Mouse (Mus musculus) heart, postnatal 0 days (tissue): Measurements from ENCODE around the gene Copz2. TPM values are rescaled to one million over a fixed set of nuclear protein-coding genes. Genes with fewer than 3 reads are reported as not detected.

Experiments
- ATAC-seq: fragments of 200-750 bp; cut with Nextera tagmentation; 2 replicates; pipeline ENCODE4 v1.8.0; 2017; ENCODE audit warnings: low read depth, moderate number of reproducible peaks, moderate library complexity; ENCODE audit not compliant: insufficient read depth
- DNase-seq: peaks from one replicate; pipeline ENCODE4 v3.0.0-alpha.2; 2016; ENCODE audit warnings: low spot score
- H3K27ac ChIP-seq: fragments of 300-500 bp; sonication (generic); 2 replicates; pipeline ENCODE4 v1.5.1; 2014; ENCODE audit warnings: low read depth, mild to moderate bottlenecking
- H3K27me3 ChIP-seq: fragments of 300-500 bp; sonication (generic); 2 replicates; pipeline ENCODE4 v1.6.1; 2014; ENCODE audit warnings: low read length, mixed read lengths; ENCODE audit not compliant: control insufficient read depth, insufficient read depth
- H3K36me3 ChIP-seq: fragments of 300-500 bp; sonication (generic); replicated peaks from 2 replicates; pipeline ENCODE4 v1.6.1; 2014; ENCODE audit warnings: low read length, mixed read lengths; ENCODE audit not compliant: control insufficient read depth, insufficient read depth
- H3K4me1 ChIP-seq: fragments of 300-500 bp; sonication (generic); 2 replicates; pipeline ENCODE4 v1.6.1; 2014; ENCODE audit warnings: antibody characterized with exemption; ENCODE audit not compliant: control insufficient read depth, insufficient read depth
- H3K4me2 ChIP-seq: fragments of 300-500 bp; sonication (generic); 2 replicates; pipeline ENCODE4 v1.6.1; 2014; ENCODE audit warnings: low read depth, mild to moderate bottlenecking, low read length, moderate library complexity
- H3K4me3 ChIP-seq: fragments of 300-500 bp; sonication (generic); 2 replicates; pipeline ENCODE4 v1.5.1; 2014; ENCODE audit warnings: low read depth, low read length
- H3K9ac ChIP-seq: fragments of 300-500 bp; sonication (generic); replicated peaks from 2 replicates; pipeline ENCODE4 v1.6.1; 2014; ENCODE audit warnings: low read depth, low read length, mixed read lengths
- H3K9me3 ChIP-seq: fragments of 300-500 bp; sonication (generic); replicated peaks from 2 replicates; pipeline ENCODE4 v1.6.1; 2016; ENCODE audit warnings: low read length; ENCODE audit not compliant: control insufficient read depth
- CTCF ChIP-seq: IDR thresholded peaks from 2 replicates; pipeline ENCODE4 v1.5.1; 2016; ENCODE audit warnings: antibody characterized with exemption, control low read depth, low read depth
- EP300 ChIP-seq: IDR thresholded peaks from 2 replicates; pipeline ENCODE4 v1.6.1; 2016; ENCODE audit warnings: antibody characterized with exemption, low read depth
- WGBS: fragments of 180-500 bp; shearing (Covaris S2); extraction: QIAGEN DNeasy Blood & Tissue Kit; methylation state at CpG from one replicate; pipeline ENCODE4 v1.1.7; 2014; 5-methylcytosine and 5-hydroxymethylcytosine counted together
- polyA plus RNA-seq: library from polyadenylated mRNA; unstranded; fragments of >200 nt; fragmentation: Nextera tagmentation; extraction: Ambion mirVana; gene quantifications from 2 replicates; pipeline ENCODE4 v1.2.1, GENCODE M21; 2015
- total RNA-seq: library from RNA; depleted of rRNA; stranded (reverse); fragments of >200 nt; gene quantifications from 2 replicates; pipeline ENCODE4 v1.2.3, GENCODE M21; 2014; ENCODE audit warnings: low replicate concordance

Gene Copz2
- total and polyA plus RNA-seq, 2 experiments from 2014 or later, result 54.7 to 119 TPM

DNA sequence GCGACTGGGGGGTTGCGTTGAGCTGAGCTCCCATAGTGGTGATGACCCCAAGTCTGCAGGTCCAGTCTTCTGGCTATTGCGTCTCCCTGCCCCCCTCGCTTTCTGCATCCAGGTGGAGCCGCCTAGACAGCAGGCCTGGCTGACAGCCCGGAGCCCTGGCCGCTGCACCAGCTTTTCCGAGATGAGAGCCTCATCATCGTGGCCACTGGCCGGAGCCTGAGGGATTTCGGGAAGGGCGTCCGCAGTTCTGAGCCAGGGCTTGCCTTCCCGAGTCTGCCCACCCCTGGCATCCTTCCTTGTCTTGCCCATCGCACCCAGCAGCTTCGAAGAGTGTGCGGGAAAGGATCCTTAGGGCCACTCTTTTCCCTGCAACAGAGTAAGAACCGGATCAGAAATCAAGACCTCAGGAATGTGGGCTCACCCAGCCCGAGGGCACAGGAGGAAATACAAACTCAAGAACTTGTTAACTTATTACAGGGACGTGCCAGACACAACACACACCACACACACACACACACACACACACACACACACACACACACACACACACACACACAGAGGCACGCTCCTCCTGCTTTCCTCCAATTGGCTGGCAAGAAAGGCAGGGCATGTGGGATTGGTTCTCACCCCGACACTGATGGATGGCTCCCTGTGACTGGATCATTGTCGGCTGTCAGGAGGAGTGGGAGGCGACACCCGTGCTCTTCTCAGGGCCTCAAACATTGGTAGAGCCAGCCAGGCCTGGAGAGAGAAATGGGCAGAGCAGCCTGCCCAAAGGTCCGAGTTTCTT, 13.7 kb downstream of the Copz2 start:
- ATAC-seq, result 0 out of 2 replicates have a peak, but pooled peaks have one; percentile 22
- H3K27ac ChIP-seq, result no peak overlapping the region
- H3K4me1 ChIP-seq, result no peaks in the 10 kb centered on the region
- no peaks in the 10 kb centered on the region for H3K36me3 ChIP-seq
- TF ChIP-seq CTCF (no peak), EP300 (no peak)
- no peak overlapping the region for H3K4me3 ChIP-seq
- no peaks in the 10 kb centered on the region for H3K9me3 ChIP-seq
- H3K27me3 ChIP-seq, result no peaks in the 10 kb centered on the region
- peak; percentile 54 for DNase-seq
- H3K9ac ChIP-seq, result no peak overlapping the region
- H3K4me2 ChIP-seq, result peak overlapping the region; percentile 19; the same call in 1 of the 2 replicates
- WGBS, result 24% methylated on average over 26 of the region's 26 CpGs

DNA sequence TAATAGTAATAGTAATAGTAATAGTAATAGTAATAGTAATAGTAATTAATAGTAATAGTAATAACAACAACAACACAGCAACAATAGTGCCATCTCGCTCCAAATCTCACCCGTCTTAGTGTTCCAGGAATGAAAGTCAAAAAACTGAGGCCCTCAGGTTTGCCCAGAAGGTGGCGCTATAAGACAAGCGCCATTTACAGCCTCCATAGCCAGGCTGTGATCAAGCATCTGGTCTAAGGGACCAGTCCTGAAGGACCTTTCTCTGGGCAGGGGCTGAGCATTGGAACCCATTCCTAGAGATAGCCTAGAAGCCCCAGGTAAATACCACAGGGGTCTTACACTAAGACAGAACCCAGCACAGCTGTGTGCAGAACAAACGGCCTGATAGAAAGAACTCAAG, 17.5 kb downstream of the Copz2 start:
- Histone ChIP-seq H3K27ac (no peak overlapping the region), H3K36me3 (no peaks in the 10 kb centered on the region), H3K4me1 (no peaks in the 10 kb centered on the region), H3K9me3 (no peaks in the 10 kb centered on the region), H3K4me3 (no peak overlapping the region), H3K9ac (no peak overlapping the region), H3K27me3 (peaks cover under 1% of the 10 kb centered on the region; the same call in 1 of the 2 replicates), H3K4me2 (no peak overlapping the region)
- peak; percentile 22; the same call in 1 of the 2 replicates for ATAC-seq
- DNase-seq, result peak; percentile 40
- no peak for TF ChIP-seq EP300
- peak; percentile 94 for TF ChIP-seq CTCF
- WGBS, result 13% methylated on average over 5 of the region's 5 CpGs

DNA sequence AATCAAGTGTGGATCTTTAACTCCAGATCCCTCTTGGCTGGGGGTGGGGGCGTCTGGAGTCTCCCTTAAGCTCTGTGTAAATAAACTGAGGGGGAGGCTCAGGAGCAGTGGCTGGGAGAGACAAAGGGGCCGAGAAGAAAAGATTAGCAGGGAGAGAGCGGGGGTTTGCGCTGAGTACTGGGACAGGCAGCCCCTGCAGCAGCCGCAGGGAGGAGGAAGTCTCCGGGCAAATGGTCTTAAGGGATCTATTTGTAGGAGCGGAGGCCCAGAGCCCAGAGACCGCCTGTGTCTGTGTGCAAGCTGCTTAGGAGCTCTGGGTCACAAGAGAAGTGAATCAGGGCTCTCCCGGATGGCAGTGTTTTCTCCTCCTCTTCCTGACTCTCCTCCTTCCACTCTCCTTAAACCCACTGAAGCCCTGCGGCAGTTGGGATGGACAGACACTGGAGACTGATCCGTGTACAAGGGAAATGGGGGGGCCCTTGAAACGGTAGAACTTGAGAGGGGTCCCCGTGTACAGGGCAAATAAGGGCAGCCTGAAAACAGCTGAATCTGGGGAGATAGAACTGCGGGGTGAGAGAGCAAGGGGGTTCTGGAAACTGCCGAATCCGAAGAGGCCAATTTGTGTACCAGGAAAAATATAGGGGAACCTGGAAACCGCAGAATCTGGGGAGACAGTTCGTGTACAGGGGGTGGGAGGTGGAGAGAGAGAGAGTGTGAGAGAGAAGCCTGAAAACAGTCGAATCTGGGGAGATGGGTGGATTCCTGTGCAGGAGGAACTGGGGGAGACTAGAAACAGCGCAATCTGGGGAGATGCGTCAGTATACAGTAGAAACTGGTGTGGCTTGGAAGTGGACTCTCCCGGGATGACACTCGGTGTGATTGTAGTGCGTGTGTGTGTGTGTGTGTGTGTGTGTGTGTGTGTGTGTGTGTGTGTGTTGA, 23.0 kb downstream of the Copz2 start:
- 26% methylated on average over 24 of the region's 24 CpGs for WGBS
- Histone ChIP-seq H3K36me3 (no peaks in the 10 kb centered on the region), H3K9me3 (no peaks in the 10 kb centered on the region), H3K4me2 (peak overlapping the region; percentile 20; the same call in 1 of the 2 replicates), H3K27me3 (peaks cover 45% of the 10 kb centered on the region), H3K4me3 (no peak overlapping the region), H3K4me1 (no peaks in the 10 kb centered on the region), H3K9ac (no peak overlapping the region), H3K27ac (no peak overlapping the region)
- ATAC-seq, result no peak
- TF ChIP-seq CTCF, result no peak
- no peak for TF ChIP-seq EP300
- DNase-seq, result no peak

DNA sequence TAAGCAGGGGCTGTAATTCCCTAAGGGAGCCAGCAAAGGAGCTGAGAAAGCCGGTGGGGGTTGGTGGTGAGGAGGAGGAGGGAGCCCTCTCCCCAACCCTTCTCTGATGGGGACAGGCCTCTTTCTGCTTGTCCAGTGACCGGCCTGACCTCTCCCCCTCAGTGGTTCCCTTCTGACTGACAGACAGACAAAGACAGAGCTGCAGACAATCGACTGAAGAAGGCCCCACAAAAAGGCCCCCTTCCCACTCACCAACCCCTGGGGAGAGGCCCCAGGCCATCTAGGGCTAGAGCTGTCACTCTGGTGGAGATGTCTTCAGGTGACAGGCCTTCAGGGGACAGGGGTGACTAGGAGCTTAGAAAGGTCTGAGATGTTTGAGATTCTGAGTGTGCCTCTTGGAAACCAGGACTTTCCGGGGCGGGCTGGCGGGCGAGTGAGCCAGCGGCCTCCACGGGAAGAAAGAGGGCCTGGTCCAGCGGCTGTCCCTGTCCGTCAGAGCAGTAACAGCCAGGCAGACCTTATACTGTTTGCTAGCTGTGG, 24.0 kb downstream of the Copz2 start:
- WGBS, result 59% methylated on average over 11 of the region's 11 CpGs
- TF ChIP-seq CTCF (no peak), EP300 (no peak)
- DNase-seq (no peak), ATAC-seq (no peak)
- no peak overlapping the region for H3K27ac ChIP-seq
- H3K4me2 ChIP-seq, result no peak overlapping the region
- H3K4me1 ChIP-seq, result no peaks in the 10 kb centered on the region
- H3K27me3 ChIP-seq, result peaks cover 47% of the 10 kb centered on the region
- H3K36me3 ChIP-seq, result no peaks in the 10 kb centered on the region
- no peak overlapping the region for H3K9ac ChIP-seq
- no peaks in the 10 kb centered on the region for H3K9me3 ChIP-seq
- H3K4me3 ChIP-seq, result no peak overlapping the region

DNA sequence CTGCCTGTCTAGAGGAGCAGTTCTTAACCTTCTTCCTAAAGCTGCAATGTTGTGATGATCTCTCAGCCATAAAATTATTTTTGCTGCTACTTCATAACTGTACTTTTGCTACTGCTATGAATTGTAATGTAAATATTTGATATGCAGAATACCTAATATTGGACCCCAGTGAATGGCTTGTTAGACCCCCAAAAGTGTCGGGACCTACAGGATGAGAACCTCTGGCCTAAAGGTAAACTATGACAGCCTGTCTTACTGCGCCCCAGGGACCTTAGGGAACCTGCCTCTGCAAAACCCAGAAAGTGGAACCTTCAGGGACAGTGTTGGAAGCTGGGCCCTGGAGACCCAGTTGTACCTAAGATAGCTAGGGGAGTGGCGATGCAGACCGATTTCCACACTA, 25.6 kb downstream of the Copz2 start:
- TF ChIP-seq CTCF, result no peak
- TF ChIP-seq EP300, result no peak

More for the DNA sequence above, 25.6 kb downstream of the Copz2 start:
- Histone ChIP-seq H3K4me3 (peak overlapping the region; percentile 43), H3K9me3 (no peaks in the 10 kb centered on the region), H3K27ac (no peak overlapping the region), H3K9ac (no peak overlapping the region), H3K4me1 (no peaks in the 10 kb centered on the region), H3K27me3 (peaks cover 47% of the 10 kb centered on the region), H3K4me2 (peak overlapping the region; percentile 70), H3K36me3 (no peaks in the 10 kb centered on the region)
- DNase-seq (no peak), ATAC-seq (no peak)
- 40% methylated on average over 4 of the region's 4 CpGs for WGBS
